Mouse (Mus musculus): ENCODE results near the gene Gnb5. TPM values are rescaled to one million over a fixed set of nuclear protein-coding genes. Genes with fewer than 3 reads are reported as not detected.

Gene Gnb5
- total and polyA plus RNA-seq, 3 experiments: 3.1 to 6.5 (median 4.7) TPM

DNA sequence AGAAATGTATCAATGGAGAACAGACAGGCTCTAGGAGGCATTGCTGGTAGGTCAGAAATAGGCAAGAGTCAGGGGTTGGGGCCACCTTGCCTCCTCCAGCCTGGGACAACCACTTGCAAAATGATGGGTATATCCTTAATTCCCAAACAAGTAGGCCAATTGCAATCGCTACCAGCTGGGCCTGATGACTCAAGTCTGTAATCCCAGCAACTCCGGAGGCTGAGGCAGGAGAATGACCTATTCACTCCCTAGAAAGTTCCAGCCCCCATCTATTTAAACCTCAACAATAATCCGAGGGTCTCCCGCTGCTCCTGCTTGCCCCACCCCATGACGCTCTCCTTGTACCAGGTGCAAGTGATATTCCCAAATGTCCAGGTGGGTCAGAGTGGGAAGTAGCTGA is 41.4 kb downstream of the Gnb5 start, which contains the start of gene Bcl2l10:
TSS of gene Bcl2l10 (plus strand) at position 301 of the 400 bp plus-strand sequence.
- H3K27me3 ChIP-seq (replicated peaks): no peaks in the 10 kb centered on the region
- dilution Hi-C loops (cut with MboI; ENCODE audit: extremely low pct_ligation_motif_present, extremely low pct_unique_long_range_greater_than_20kb, low sequenced_read_pairs): no loop called here
- H3K36me3 ChIP-seq (replicated peaks in 1 of 2; ENCODE audit: control insufficient read depth in 1 of 2, insufficient read depth in 1 of 2, low read length in 1 of 2): peaks cover 0 to 6% of the 10 kb centered on the region in 2 experiments
- H3K27ac ChIP-seq (ENCODE audit: insufficient read depth, low read depth): no peak within 1 kb of the TSS
- no peak for DNase-seq (ENCODE audit: extremely low read depth)
- H3K79me2 ChIP-seq (replicated peaks; ENCODE audit: control insufficient read depth, extremely low read depth, insufficient read depth, poor library complexity, severe bottlenecking): no peaks in the 10 kb centered on the region
- H3K4me2 ChIP-seq (ENCODE audit: insufficient read depth, low read depth, poor library complexity, severe bottlenecking): no peak within 1 kb of the TSS
- H3K9me3 ChIP-seq (replicated peaks; ENCODE audit: low read length): no peaks in the 10 kb centered on the region
- no peaks in the 10 kb centered on the region for H3K4me1 ChIP-seq (ENCODE audit: control insufficient read depth in 1 of 2, insufficient read depth in 2 of 2)
- no peak for TF ChIP-seq TBP (conservative IDR thresholded peaks at IDR 0.05; ENCODE audit: low read depth, low read length)
- no peak for TF ChIP-seq NRF1 (IDR thresholded peaks at IDR 0.05; ENCODE audit: low read depth, low read length)
- no peak within 1 kb of the TSS for H3K4me3 ChIP-seq (replicated peaks in 1 of 3; ENCODE audit: low read depth in 2 of 3, low read length in 2 of 3, poor library complexity in 1 of 3)
- H3K9ac ChIP-seq (ENCODE audit: insufficient read depth, low read depth): no peak within 1 kb of the TSS
- in situ Hi-C loops (cut with MboI; ENCODE audit: low pct_ligation_motif_present, low pct_unique_long_range_greater_than_20kb, low sequenced_read_pairs): no loop called here

DNA sequence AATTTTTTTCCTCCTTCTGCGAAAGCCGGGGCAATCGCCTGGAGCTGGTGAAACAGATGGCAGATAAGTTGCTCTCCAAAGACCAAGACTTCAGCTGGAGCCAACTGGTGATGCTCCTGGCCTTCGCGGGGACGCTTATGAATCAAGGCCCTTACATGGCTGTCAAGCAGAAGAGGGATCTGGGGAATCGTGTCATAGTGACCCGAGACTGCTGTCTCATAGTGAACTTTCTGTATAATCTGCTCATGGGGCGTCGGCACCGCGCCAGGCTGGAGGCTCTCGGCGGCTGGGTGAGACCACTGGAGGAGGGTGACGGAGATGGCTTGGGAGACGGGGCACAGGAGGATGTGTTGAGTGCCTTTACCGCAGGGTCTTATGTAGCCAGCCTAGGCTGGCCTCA is 42.0 kb downstream of the Gnb5 start:
- H3K9me3 ChIP-seq (replicated peaks; ENCODE audit: low read length): no peaks in the 10 kb centered on the region
- no peaks in the 10 kb centered on the region for H3K27me3 ChIP-seq (replicated peaks)
- dilution Hi-C loops (cut with MboI; ENCODE audit: extremely low pct_ligation_motif_present, extremely low pct_unique_long_range_greater_than_20kb, low sequenced_read_pairs): no loop called here
- no peak overlapping the region for H3K4me3 ChIP-seq (replicated peaks in 1 of 3; ENCODE audit: low read depth in 2 of 3, low read length in 2 of 3, poor library complexity in 1 of 3)
- H3K27ac ChIP-seq (ENCODE audit: insufficient read depth, low read depth): no peak overlapping the region
- no peak overlapping the region for H3K4me2 ChIP-seq (ENCODE audit: insufficient read depth, low read depth, poor library complexity, severe bottlenecking)
- peaks cover 0 to 6% of the 10 kb centered on the region in 2 experiments for H3K36me3 ChIP-seq (replicated peaks in 1 of 2; ENCODE audit: control insufficient read depth in 1 of 2, insufficient read depth in 1 of 2, low read length in 1 of 2)
- no peak for DNase-seq (ENCODE audit: extremely low read depth)
- in situ Hi-C loops (cut with MboI; ENCODE audit: low pct_ligation_motif_present, low pct_unique_long_range_greater_than_20kb, low sequenced_read_pairs): no loop called here
- H3K79me2 ChIP-seq (replicated peaks; ENCODE audit: control insufficient read depth, extremely low read depth, insufficient read depth, poor library complexity, severe bottlenecking): no peaks in the 10 kb centered on the region
- TF ChIP-seq EP300 (IDR thresholded peaks at IDR 0.05; ENCODE audit: low read length) (no peak), IRF4 (IDR thresholded peaks at IDR 0.05; ENCODE audit: low read depth, low read length) (no peak), SIN3A (IDR thresholded peaks at IDR 0.05; ENCODE audit: low read length) (no peak), RAD21 (IDR thresholded peaks at IDR 0.05; ENCODE audit: low read depth, low read length) (no peak), TBP (conservative IDR thresholded peaks at IDR 0.05; ENCODE audit: low read depth, low read length) (no peak), ZNF384 (IDR thresholded peaks at IDR 0.05; ENCODE audit: low read depth, low read length) (no peak), ZMIZ1 (IDR thresholded peaks at IDR 0.05; ENCODE audit: low read depth, low read length) (no peak), MAX (IDR thresholded peaks at IDR 0.05; ENCODE audit: low read length) (no peak), MAFK (IDR thresholded peaks at IDR 0.05; ENCODE audit: insufficient replicate concordance, low read length) (no peak), E2F4 (IDR thresholded peaks at IDR 0.05; ENCODE audit: insufficient replicate concordance, low read depth, low read length) (no peak), NELFE (IDR thresholded peaks at IDR 0.05; ENCODE audit: low read depth, low read length) (no peak), KAT2A (IDR thresholded peaks at IDR 0.05; ENCODE audit: insufficient replicate concordance, low read length) (no peak), JUND (conservative IDR thresholded peaks at IDR 0.05; ENCODE audit: low read depth, low read length) (no peak)
- H3K4me1 ChIP-seq (ENCODE audit: control insufficient read depth in 1 of 2, insufficient read depth in 2 of 2): no peaks in the 10 kb centered on the region
- no peak overlapping the region for H3K9ac ChIP-seq (ENCODE audit: insufficient read depth, low read depth)

- TF ChIP-seq ZC3H11A (IDR thresholded peaks at IDR 0.05; ENCODE audit: low read depth, low read length) (no peak), CTCF (conservative IDR thresholded peaks at IDR 0.05 in 1 of 2, IDR thresholded peaks at IDR 0.05 in 1 of 2; ENCODE audit: low read depth in 2 of 2, low read length in 2 of 2) (no peak), USF2 (conservative IDR thresholded peaks at IDR 0.05; ENCODE audit: low read depth, low read length) (no peak), ZMIZ1 (IDR thresholded peaks at IDR 0.05; ENCODE audit: low read depth, low read length) (no peak), MAFK (IDR thresholded peaks at IDR 0.05; ENCODE audit: insufficient replicate concordance, low read length) (no peak), E2F4 (IDR thresholded peaks at IDR 0.05; ENCODE audit: insufficient replicate concordance, low read depth, low read length) (no peak)
- H3K9me3 ChIP-seq (replicated peaks; ENCODE audit: low read length): no peaks in the 10 kb centered on the region
- H3K36me3 ChIP-seq (replicated peaks in 1 of 2; ENCODE audit: control insufficient read depth in 1 of 2, insufficient read depth in 1 of 2, low read length in 1 of 2): peaks cover 0 to 5% of the 10 kb centered on the region in 2 experiments
- no peak overlapping the region for H3K9ac ChIP-seq (ENCODE audit: insufficient read depth, low read depth)
- H3K27me3 ChIP-seq (replicated peaks): no peaks in the 10 kb centered on the region
- dilution Hi-C loops (cut with MboI; ENCODE audit: extremely low pct_ligation_motif_present, extremely low pct_unique_long_range_greater_than_20kb, low sequenced_read_pairs): no loop called here
- no peak overlapping the region for H3K4me3 ChIP-seq (replicated peaks in 1 of 3; ENCODE audit: low read depth in 2 of 3, low read length in 2 of 3, poor library complexity in 1 of 3)
- no peak for DNase-seq (ENCODE audit: extremely low read depth)
- no peak overlapping the region for H3K27ac ChIP-seq (ENCODE audit: insufficient read depth, low read depth)
- no peak overlapping the region for H3K4me2 ChIP-seq (ENCODE audit: insufficient read depth, low read depth, poor library complexity, severe bottlenecking)
- in situ Hi-C loops (cut with MboI; ENCODE audit: low pct_ligation_motif_present, low pct_unique_long_range_greater_than_20kb, low sequenced_read_pairs): no loop called here
- no peaks in the 10 kb centered on the region for H3K4me1 ChIP-seq (ENCODE audit: control insufficient read depth in 1 of 2, insufficient read depth in 2 of 2)
- H3K79me2 ChIP-seq (replicated peaks; ENCODE audit: control insufficient read depth, extremely low read depth, insufficient read depth, poor library complexity, severe bottlenecking): no peaks in the 10 kb centered on the region
Observed at GRCm38 (mm10) chr9:75348641-75349040, 42.6 kb downstream of the Gnb5 start.
